Mouse (Mus musculus): Measurements from ENCODE around the gene Tent5a. TPM values are rescaled to one million over a fixed set of nuclear protein-coding genes. Genes with fewer than 3 reads are reported as not detected.

Tent5a gene
- polyA plus RNA-seq (2014; fragmentation: Nextera tagmentation; extraction: Ambion mirVana) = 6.0 and 6.8 TPM in 2 replicates

DNA sequence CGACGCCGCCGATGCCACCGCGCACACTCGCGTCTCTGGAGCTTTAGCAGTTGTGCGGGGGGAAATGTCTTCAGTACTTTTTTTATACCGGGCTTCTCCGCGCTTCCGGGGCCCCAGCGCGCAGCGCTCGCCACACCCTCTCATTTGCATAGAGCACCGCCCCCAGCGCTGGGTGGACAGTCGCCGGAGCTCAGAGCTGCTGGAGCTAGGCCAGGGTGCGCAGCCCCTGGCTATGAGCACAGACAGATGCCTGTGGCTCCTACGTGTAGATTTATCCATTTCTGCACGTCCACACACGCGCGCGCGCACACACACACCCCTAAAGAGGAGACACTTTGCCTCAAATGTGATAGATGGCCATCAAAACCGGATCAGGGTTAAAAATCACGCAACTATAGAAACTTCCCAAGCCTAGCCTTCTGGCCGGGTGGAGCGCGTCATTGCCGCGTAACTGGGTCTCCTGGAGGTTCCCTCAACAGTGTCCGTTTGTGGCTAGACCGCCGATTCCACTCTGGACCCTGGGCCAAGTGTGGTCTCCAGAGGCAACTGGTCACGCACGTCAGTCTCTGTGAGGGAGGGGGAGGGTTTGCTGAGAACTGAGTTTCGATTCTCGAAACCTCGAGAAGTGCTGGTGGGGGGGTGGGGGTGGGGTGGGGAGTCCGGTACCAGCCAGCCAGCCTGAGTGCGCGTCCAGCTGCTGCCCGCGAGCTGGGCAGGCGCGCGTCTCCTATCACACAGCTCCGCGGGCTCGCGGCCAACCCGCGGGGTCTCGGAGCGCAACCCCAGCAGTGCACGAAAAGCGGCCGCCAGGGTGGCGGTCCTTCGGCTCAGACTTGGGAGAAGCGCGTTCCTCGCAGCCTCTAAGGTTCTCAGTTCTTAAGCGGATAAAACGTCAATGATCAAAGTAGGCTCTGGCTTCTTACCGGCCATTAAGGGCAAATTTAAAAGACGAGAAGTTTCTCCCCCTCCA lies at the start of gene Tent5a:
Gene Tent5a (minus strand): TSS at position 107 of the 970 bp plus-strand sequence.
- DNase-seq (ENCODE audit: low spot score, missing footprints) (peak; percentile 96), ATAC-seq (ENCODE audit: low FRiP score) (peak; percentile 94)
- Histone ChIP-seq H3K27me3 (ENCODE audit: control insufficient read depth, insufficient read depth, low read length) (peaks cover 7% of the 10 kb centered on the region; the same call in 1 of the 2 replicates), H3K9ac (ENCODE audit: low read length) (peak within 1 kb of the TSS; percentile 55), H3K4me2 (peak within 1 kb of the TSS; percentile 91), H3K4me1 (ENCODE audit: control insufficient read depth, insufficient read depth, low read length) (no peaks in the 10 kb centered on the region), H3K9me3 (ENCODE audit: control insufficient read depth, low read length) (no peaks in the 10 kb centered on the region), H3K4me3 (ENCODE audit: low read depth, low read length) (peak within 1 kb of the TSS; percentile 68), H3K27ac (ENCODE audit: low read depth, low read length) (no peak within 1 kb of the TSS; the same call in 1 of the 2 replicates), H3K36me3 (ENCODE audit: control insufficient read depth, insufficient read depth, low read length) (no peaks in the 10 kb centered on the region)
- WGBS = under 1% methylated on average over 72 of the region's 72 CpGs

DNA sequence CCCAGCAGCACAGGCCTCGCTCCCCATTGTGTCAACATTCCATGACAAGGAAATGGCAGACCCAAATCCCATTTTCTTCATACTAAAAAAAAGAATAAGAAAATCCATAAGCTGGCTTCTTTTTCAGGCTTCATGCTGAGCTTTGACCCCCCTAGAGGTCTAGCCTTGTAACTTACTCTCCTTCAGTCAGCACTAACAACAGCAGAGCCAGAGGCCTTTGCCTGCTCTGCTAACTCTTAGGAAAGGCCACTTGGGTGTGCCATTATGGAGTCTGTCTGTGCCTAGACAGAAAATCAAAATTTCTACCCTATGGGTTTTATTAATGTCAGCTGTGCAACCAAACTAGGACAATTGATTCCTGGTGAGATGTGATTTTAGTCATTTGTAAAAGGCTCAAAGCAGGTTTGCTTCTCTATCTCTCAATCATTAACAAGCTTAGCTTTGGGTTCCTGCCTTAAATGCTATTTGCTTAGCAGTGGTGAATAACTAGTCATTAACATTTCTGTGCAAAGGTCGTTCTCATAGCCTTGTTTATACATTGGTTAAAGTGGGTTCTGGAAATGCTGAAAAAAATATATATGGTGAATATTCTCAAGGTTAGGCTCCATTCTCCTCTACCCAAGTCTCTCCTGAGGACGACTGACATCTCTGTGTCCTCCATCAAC lies 49.6 kb upstream of the Tent5a start:
- ATAC-seq (ENCODE audit: low FRiP score) = no peak
- no peak overlapping the region for H3K4me3 ChIP-seq (ENCODE audit: low read depth, low read length)
- H3K27me3 ChIP-seq (ENCODE audit: control insufficient read depth, insufficient read depth, low read length) = no peaks in the 10 kb centered on the region
- no peaks in the 10 kb centered on the region for H3K36me3 ChIP-seq (ENCODE audit: control insufficient read depth, insufficient read depth, low read length)
- no peak overlapping the region for H3K4me2 ChIP-seq
- no peaks in the 10 kb centered on the region for H3K4me1 ChIP-seq (ENCODE audit: control insufficient read depth, insufficient read depth, low read length)
- 75% methylated on average over 3 of the region's 3 CpGs for WGBS
- no peaks in the 10 kb centered on the region for H3K9me3 ChIP-seq (ENCODE audit: control insufficient read depth, low read length)
- H3K27ac ChIP-seq (ENCODE audit: low read depth, low read length) = no peak overlapping the region
- no peak overlapping the region for H3K9ac ChIP-seq (ENCODE audit: low read length)
- no peak for DNase-seq (ENCODE audit: low spot score, missing footprints)

DNA sequence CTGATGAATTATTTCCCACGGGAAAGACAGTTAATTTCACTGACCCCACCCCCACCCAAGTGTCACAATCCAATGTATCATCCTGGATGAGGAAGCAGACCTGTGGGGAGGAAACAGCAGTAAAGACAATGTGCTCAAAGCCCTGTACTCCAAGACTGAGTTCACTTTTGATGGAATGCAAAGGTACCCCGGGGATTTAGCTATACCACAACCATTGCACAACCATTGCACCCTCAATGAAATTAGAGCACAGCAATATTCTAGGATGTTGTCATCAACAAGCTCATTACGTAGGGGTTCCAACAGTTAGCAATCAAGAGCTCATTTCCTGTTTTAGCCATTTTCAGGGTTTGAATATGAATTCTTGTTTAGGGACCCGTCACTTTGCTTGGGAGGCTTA lies 48.0 kb upstream of the Tent5a start:
- DNase-seq (ENCODE audit: low spot score, missing footprints) (no peak), ATAC-seq (ENCODE audit: low FRiP score) (no peak)
- Histone ChIP-seq H3K9me3 (ENCODE audit: control insufficient read depth, low read length) (no peaks in the 10 kb centered on the region), H3K4me3 (ENCODE audit: low read depth, low read length) (no peak overlapping the region), H3K4me2 (no peak overlapping the region), H3K27me3 (ENCODE audit: control insufficient read depth, insufficient read depth, low read length) (no peaks in the 10 kb centered on the region), H3K9ac (ENCODE audit: low read length) (no peak overlapping the region), H3K4me1 (ENCODE audit: control insufficient read depth, insufficient read depth, low read length) (no peaks in the 10 kb centered on the region), H3K36me3 (ENCODE audit: control insufficient read depth, insufficient read depth, low read length) (no peaks in the 10 kb centered on the region), H3K27ac (ENCODE audit: low read depth, low read length) (no peak overlapping the region)
- WGBS = 86% methylated on average over 4 of the region's 4 CpGs

DNA sequence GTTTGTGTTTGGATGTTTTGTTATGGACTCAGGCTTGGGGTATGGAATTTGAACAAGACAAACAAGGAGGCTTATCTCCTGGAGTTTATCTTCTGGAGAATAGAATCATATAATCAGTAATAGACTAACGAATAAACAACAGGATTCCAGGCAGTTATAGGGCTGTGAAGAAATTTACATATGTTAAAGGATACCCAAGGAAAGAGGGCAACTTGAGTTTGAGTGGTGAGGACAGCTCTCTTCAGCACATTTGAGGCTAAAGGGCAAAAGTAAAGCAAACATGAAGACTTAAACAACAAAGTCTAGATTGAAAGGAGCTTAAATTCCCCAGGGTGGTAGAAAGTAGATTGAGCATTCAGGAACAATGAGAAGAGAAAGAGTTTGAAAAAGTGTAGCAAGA lies 44.9 kb upstream of the Tent5a start:
- Histone ChIP-seq H3K27me3 (ENCODE audit: control insufficient read depth, insufficient read depth, low read length) (no peaks in the 10 kb centered on the region), H3K36me3 (ENCODE audit: control insufficient read depth, insufficient read depth, low read length) (no peaks in the 10 kb centered on the region), H3K9me3 (ENCODE audit: control insufficient read depth, low read length) (no peaks in the 10 kb centered on the region), H3K4me3 (ENCODE audit: low read depth, low read length) (no peak overlapping the region), H3K4me2 (no peak overlapping the region), H3K27ac (ENCODE audit: low read depth, low read length) (no peak overlapping the region), H3K9ac (ENCODE audit: low read length) (no peak overlapping the region), H3K4me1 (ENCODE audit: control insufficient read depth, insufficient read depth, low read length) (no peaks in the 10 kb centered on the region)
- ATAC-seq (ENCODE audit: low FRiP score) = no peak
- DNase-seq (ENCODE audit: low spot score, missing footprints) = no peak
- WGBS = 62% methylated on average over 1 of the region's 1 CpGs

DNA sequence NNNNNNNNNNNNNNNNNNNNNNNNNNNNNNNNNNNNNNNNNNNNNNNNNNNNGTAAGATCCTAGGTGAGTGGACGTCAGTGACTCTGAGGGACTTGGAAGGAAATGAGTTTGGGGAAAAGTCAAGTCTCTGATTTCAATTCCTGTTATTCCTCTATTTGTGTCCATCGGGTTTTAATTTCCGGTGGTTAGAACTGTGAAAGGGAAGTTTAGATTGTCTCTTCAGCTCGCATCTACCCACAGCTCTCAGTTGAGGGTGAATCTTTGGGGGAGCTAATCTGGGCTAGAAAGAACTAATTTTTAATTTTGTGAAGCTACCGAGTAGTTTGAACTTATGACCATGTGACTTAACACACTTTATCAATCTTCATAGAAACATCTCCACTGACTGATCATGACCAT lies 42.4 kb upstream of the Tent5a start:
- H3K4me1 ChIP-seq (ENCODE audit: control insufficient read depth, insufficient read depth, low read length) = no peaks in the 10 kb centered on the region
- no peaks in the 10 kb centered on the region for H3K36me3 ChIP-seq (ENCODE audit: control insufficient read depth, insufficient read depth, low read length)
- no peak overlapping the region for H3K9ac ChIP-seq (ENCODE audit: low read length)
- no peak overlapping the region for H3K4me2 ChIP-seq
- no peak overlapping the region for H3K27ac ChIP-seq (ENCODE audit: low read depth, low read length)
- ATAC-seq (ENCODE audit: low FRiP score) = no peak
- WGBS = 89% methylated on average over 5 of the region's 5 CpGs
- no peak for DNase-seq (ENCODE audit: low spot score, missing footprints)
- no peaks in the 10 kb centered on the region for H3K27me3 ChIP-seq (ENCODE audit: control insufficient read depth, insufficient read depth, low read length)
- H3K9me3 ChIP-seq (ENCODE audit: control insufficient read depth, low read length) = no peaks in the 10 kb centered on the region
- no peak overlapping the region for H3K4me3 ChIP-seq (ENCODE audit: low read depth, low read length)

DNA sequence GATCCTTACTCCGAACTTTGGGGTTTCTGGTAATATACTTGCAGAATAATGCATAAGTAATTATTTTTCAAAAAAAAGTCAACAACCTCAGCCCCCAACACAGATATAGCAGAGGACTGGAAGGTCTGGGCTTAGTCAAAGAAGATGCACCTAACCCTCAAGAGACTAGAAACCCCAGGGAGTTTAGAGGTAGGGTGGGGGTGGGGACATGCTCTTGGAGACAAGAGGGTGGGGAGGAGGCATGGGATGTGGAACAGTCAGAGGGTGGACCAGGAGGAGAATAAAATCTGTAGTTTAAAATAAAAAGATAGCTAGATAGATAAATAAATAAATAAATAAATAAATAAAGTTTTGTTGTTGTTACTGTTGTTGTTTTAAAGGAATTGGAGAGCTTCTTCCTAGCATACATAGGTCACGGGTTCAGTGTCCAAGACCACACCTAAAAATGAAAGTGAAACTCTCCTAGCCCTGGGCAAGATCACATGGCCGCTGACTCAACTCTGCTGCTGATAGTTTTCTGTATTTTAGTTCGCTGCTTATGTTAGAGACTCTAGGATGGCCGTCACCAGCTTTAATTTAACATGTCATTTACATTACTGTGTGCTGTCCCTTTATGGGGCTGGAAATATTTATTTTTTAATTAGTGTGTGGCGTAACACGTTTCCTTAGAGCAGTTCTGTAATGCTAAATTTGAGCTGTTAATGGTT lies 30.2 kb upstream of the Tent5a start:
- Histone ChIP-seq H3K9ac (ENCODE audit: low read length) (no peak overlapping the region), H3K27me3 (ENCODE audit: control insufficient read depth, insufficient read depth, low read length) (no peaks in the 10 kb centered on the region), H3K4me3 (ENCODE audit: low read depth, low read length) (no peak overlapping the region), H3K4me1 (ENCODE audit: control insufficient read depth, insufficient read depth, low read length) (no peaks in the 10 kb centered on the region), H3K27ac (ENCODE audit: low read depth, low read length) (no peak overlapping the region), H3K36me3 (ENCODE audit: control insufficient read depth, insufficient read depth, low read length) (no peaks in the 10 kb centered on the region), H3K9me3 (ENCODE audit: control insufficient read depth, low read length) (no peaks in the 10 kb centered on the region), H3K4me2 (no peak overlapping the region)
- 93% methylated on average over 7 of the region's 7 CpGs for WGBS
- no peak for DNase-seq (ENCODE audit: low spot score, missing footprints)
- no peak for ATAC-seq (ENCODE audit: low FRiP score)

DNA sequence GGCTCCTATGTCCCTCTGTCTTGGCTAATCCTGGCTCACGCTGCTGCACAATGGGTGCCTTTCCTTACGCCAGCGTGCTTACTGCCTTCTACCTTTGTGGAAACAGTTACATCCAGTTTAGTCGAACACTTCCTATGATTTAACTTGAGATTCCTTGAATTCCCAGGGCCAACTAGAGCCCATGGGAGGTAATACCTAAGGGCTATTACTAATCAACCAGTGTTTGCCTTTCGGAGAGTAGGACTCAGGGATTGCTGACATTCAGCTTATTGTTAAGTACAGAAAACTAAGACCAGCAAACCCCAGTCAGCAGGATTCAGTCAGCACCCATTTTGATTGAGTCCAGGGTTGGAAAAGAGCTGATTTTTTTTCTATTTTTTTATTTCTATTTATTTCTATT lies 28.4 kb upstream of the Tent5a start:
- H3K9me3 ChIP-seq (ENCODE audit: control insufficient read depth, low read length) = no peaks in the 10 kb centered on the region
- no peaks in the 10 kb centered on the region for H3K36me3 ChIP-seq (ENCODE audit: control insufficient read depth, insufficient read depth, low read length)
- no peak overlapping the region for H3K4me3 ChIP-seq (ENCODE audit: low read depth, low read length)
- H3K4me2 ChIP-seq = no peak overlapping the region
- WGBS = 60% methylated on average over 5 of the region's 5 CpGs
- DNase-seq (ENCODE audit: low spot score, missing footprints) (no peak), ATAC-seq (ENCODE audit: low FRiP score) (no peak)
- no peak overlapping the region for H3K9ac ChIP-seq (ENCODE audit: low read length)
- H3K4me1 ChIP-seq (ENCODE audit: control insufficient read depth, insufficient read depth, low read length) = no peaks in the 10 kb centered on the region
- no peak overlapping the region for H3K27ac ChIP-seq (ENCODE audit: low read depth, low read length)
- H3K27me3 ChIP-seq (ENCODE audit: control insufficient read depth, insufficient read depth, low read length) = no peaks in the 10 kb centered on the region

DNA sequence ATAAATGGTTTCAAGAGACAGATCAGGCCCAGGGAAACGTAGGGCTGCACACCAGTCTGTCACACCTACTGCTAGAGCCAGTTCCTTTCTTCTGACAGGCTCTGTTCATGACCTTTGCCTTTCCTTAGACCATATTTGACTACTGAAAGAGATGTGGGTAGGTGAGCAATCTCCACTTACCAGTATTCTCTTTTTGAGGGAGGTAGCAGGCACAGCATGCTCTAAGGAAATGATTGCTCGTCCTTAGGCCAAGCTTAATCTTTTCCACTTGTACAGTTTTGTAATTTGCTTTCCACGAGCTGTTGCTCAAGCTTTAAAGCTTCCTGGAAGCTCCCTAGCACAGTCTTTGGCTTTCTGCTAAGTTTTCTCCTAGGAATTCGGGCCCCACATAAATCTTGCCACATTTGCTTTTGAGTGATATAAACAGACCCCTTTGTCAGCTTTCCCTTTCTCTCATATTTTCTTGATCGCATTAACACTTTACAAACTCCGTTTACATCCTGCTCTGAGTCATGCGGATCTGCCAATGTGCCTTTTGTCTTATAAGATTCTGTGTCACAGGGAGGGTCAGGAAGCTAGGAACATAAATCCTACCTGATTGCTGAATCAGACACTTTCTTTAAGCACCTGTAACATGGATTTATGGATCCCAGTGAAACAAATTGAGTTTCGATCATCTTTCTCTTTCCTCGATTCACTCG lies 20.8 kb upstream of the Tent5a start:
- Histone ChIP-seq H3K4me1 (ENCODE audit: control insufficient read depth, insufficient read depth, low read length) (no peaks in the 10 kb centered on the region), H3K9ac (ENCODE audit: low read length) (no peak overlapping the region), H3K4me2 (no peak overlapping the region), H3K27ac (ENCODE audit: low read depth, low read length) (no peak overlapping the region), H3K36me3 (ENCODE audit: control insufficient read depth, insufficient read depth, low read length) (no peaks in the 10 kb centered on the region), H3K4me3 (ENCODE audit: low read depth, low read length) (no peak overlapping the region), H3K27me3 (ENCODE audit: control insufficient read depth, insufficient read depth, low read length) (no peaks in the 10 kb centered on the region), H3K9me3 (ENCODE audit: control insufficient read depth, low read length) (no peaks in the 10 kb centered on the region)
- DNase-seq (ENCODE audit: low spot score, missing footprints) (no peak), ATAC-seq (ENCODE audit: low FRiP score) (no peak)
- WGBS = 85% methylated on average over 10 of the region's 10 CpGs
